Mouse (Mus musculus): ENCODE data around the gene Morn3. TPM values are rescaled to one million over a fixed set of nuclear protein-coding genes. Genes with fewer than 3 reads are reported as not detected.

Gene Morn3
- total RNA-seq, 2 experiments from 2014 or later, result not detected

- no peak for DNase-seq (ENCODE audit: low spot score in 2 of 2)
These were observed 21.7 kb downstream of the Morn3 start for GRCm38 (mm10) chr5:123024965-123025573.

GRCm38 (mm10) chr5:123024312-123024711, 22.5 kb downstream of the Morn3 start:
- no peak for DNase-seq (ENCODE audit: low spot score in 2 of 2)

GRCm38 (mm10) chr5:123023049-123023448, 23.8 kb downstream of the Morn3 start:
- no peak for DNase-seq (ENCODE audit: low spot score in 2 of 2)

- DNase-seq (ENCODE audit: low spot score in 2 of 2), result no peak
These were observed 25.4 kb downstream of the Morn3 start for GRCm38 (mm10) chr5:123021438-123021837.

- no peak for DNase-seq (ENCODE audit: low spot score in 2 of 2)
These were observed 26.4 kb downstream of the Morn3 start for GRCm38 (mm10) chr5:123020426-123020825.

GRCm38 (mm10) chr5:123019336-123020016, 27.3 kb downstream of the Morn3 start:
- no peak for DNase-seq (ENCODE audit: low spot score in 2 of 2)

- DNase-seq (ENCODE audit: low spot score in 2 of 2), result no peak
These were observed 29.3 kb downstream of the Morn3 start for GRCm38 (mm10) chr5:123017504-123017903.

GRCm38 (mm10) chr5:123015915-123016314, 30.9 kb downstream of the Morn3 start:
- DNase-seq (ENCODE audit: low spot score in 2 of 2), result no peak

- peak; percentile 92 to 96 for DNase-seq (ENCODE audit: low spot score in 2 of 2)
These were observed 31.8 kb downstream of the Morn3 start, which contains the start of gene Orai1 for GRCm38 (mm10) chr5:123014753-123015701. TSS of gene Orai1 (plus strand) at chr5:123015074.

GRCm38 (mm10) chr5:123013599-123014315, 33.1 kb downstream of the Morn3 start:
- DNase-seq (ENCODE audit: low spot score in 2 of 2), result peak in 1 of 2 experiments; percentile 53

- DNase-seq (ENCODE audit: low spot score in 2 of 2), result no peak
These were observed 35.1 kb downstream of the Morn3 start for GRCm38 (mm10) chr5:123011705-123012104.

GRCm38 (mm10) chr5:123010806-123011205, 36.0 kb downstream of the Morn3 start:
- DNase-seq (ENCODE audit: low spot score in 2 of 2), result no peak

- no peak for DNase-seq (ENCODE audit: low spot score in 2 of 2)
These were observed 36.9 kb downstream of the Morn3 start for GRCm38 (mm10) chr5:123009873-123010272.

- DNase-seq (ENCODE audit: low spot score in 2 of 2), result no peak
These were observed 37.8 kb downstream of the Morn3 start for GRCm38 (mm10) chr5:123008877-123009493.

- DNase-seq (ENCODE audit: low spot score in 2 of 2), result no peak
These were observed 40.9 kb downstream of the Morn3 start for GRCm38 (mm10) chr5:123005716-123006592.

GRCm38 (mm10) chr5:123000901-123001300, 45.9 kb downstream of the Morn3 start:
- no peak for DNase-seq (ENCODE audit: low spot score in 2 of 2)

- DNase-seq (ENCODE audit: low spot score in 2 of 2), result no peak
These were observed 49.3 kb downstream of the Morn3 start for GRCm38 (mm10) chr5:122997205-122998204.

- no peak for DNase-seq (ENCODE audit: low spot score in 2 of 2)
These were observed 51.9 kb downstream of the Morn3 start for GRCm38 (mm10) chr5:122994910-122995309.
